Mouse (Mus musculus): Measurements from ENCODE around the gene Serpinc1.

GRCm38 (mm10) chr1:160980021-160980420 is 1.6 kb downstream of the Serpinc1 start:
- no peak for TF ChIP-seq POLR2A (IDR thresholded peaks at IDR 0.05; ENCODE audit: insufficient read depth, low read depth, low read length)
- TF ChIP-seq CTCF (IDR thresholded peaks at IDR 0.05; ENCODE audit: insufficient read depth, low read depth, low read length): no peak
